Mouse (Mus musculus): ENCODE measurements at regions not wholly inside any gene's neighbourhood (a gene's known extent, or its start where the extent isn't known, plus 50 kb on each side); places are given as distances from the start of the nearest gene placed in this dataset.

GRCm38 (mm10) chr3:52754978-52755377, 262.1 kb downstream of the Cog6 start:
- no peak for TF ChIP-seq CTCF (IDR thresholded peaks at IDR 0.05; ENCODE audit: low read depth, low read length)
- TF ChIP-seq GATA1 (IDR thresholded peaks at IDR 0.05; ENCODE audit: borderline replicate concordance, low read length), result no peak
